ENCODE assay signal across 19 mouse cellular contexts in genomic region chr10:13782774-13783173, GRCm38 (mm10).
DNase-seq lines count a peak whose midpoint lies in the region; ATAC-seq and TF ChIP-seq lines count a peak whose summit lies in the region.
"Had no signal": no experiment of that assay in that cellular context is flagged by ENCODE, and none has a peak within 500 bp of the region (broad histone marks: within the 10 kb centered on the region; RNA-seq: fewer than 3 reads in every experiment).

No protein-coding gene starts in this region.

- no peak overlapping the region for H3K4me3 ChIP-seq in intestine, embryonic 15.5 days (replicated peaks)
- H3K4me3 ChIP-seq in intestine, postnatal 0 days (ENCODE audit: low read depth, low read length) = no peak overlapping the region
- H3K4me3 ChIP-seq in left cerebral cortex, adult 2 months = no peak overlapping the region
- H3K4me3 ChIP-seq: embryonic facial prominence, embryonic 15.5 days; gastrocnemius, adult 2 months; heart, embryonic 12.5 days; layer of hippocampus, adult 2 months; liver, embryonic 13.5 days; lung, embryonic 15.5 days; midbrain, embryonic 13.5 days had no signal

- DNase-seq in right cerebral cortex, adult 18-20 months = peak; percentile 80
- no peak for DNase-seq in right cerebral cortex, postnatal 14 days
- no peak for DNase-seq in left cerebral cortex, adult 2 months (ENCODE audit: extremely low spot score in 1 of 2, low spot score in 2 of 2)
- peak; percentile 85 for DNase-seq in telencephalon, adult 2 months (ENCODE audit: low read depth, low spot score)
- DNase-seq in ovary, postnatal 36 days (ENCODE audit: low spot score) = no peak
- DNase-seq: cerebellum, adult 9-11 months; gastrocnemius, adult 2 months; kidney, adult 2 months; liver, embryonic 13.5 days; thymus, adult 2 months had no signal

- intact Hi-C loops in left cerebral cortex, adult 2 months (cut with DNase I) = loop anchor here (5.0 to 10.0 kb wide), 2 partner anchors 195 to 542 kb away; no protein-coding TSS in a partner anchor

- H3K4me1 ChIP-seq in intestine, embryonic 15.5 days (replicated peaks) = no peaks in the 10 kb centered on the region
- no peaks in the 10 kb centered on the region for H3K4me1 ChIP-seq in intestine, postnatal 0 days (replicated peaks; ENCODE audit: control insufficient read depth, insufficient read depth, low read length)
- H3K4me1 ChIP-seq: embryonic facial prominence, embryonic 15.5 days; heart, embryonic 12.5 days; liver, embryonic 13.5 days; lung, embryonic 15.5 days; midbrain, embryonic 13.5 days had no signal

- no peaks in the 10 kb centered on the region for H3K9me3 ChIP-seq in intestine, embryonic 15.5 days
- no peaks in the 10 kb centered on the region for H3K9me3 ChIP-seq in intestine, postnatal 0 days (ENCODE audit: control insufficient read depth)
- H3K9me3 ChIP-seq: embryonic facial prominence, embryonic 15.5 days; heart, embryonic 12.5 days; liver, embryonic 13.5 days; lung, embryonic 15.5 days; midbrain, embryonic 13.5 days had no signal

- no peaks in the 10 kb centered on the region for H3K27me3 ChIP-seq in intestine, embryonic 15.5 days (replicated peaks)
- no peaks in the 10 kb centered on the region for H3K27me3 ChIP-seq in intestine, postnatal 0 days (replicated peaks; ENCODE audit: control insufficient read depth, insufficient read depth, low read length)
- H3K27me3 ChIP-seq: embryonic facial prominence, embryonic 15.5 days; heart, embryonic 12.5 days; liver, embryonic 13.5 days; lung, embryonic 15.5 days; midbrain, embryonic 13.5 days had no signal

- TF ChIP-seq CTCF in intestine, postnatal 0 days (IDR thresholded peaks at IDR 0.05; ENCODE audit: low read depth) = no peak
- no peak for TF ChIP-seq CTCF in left cerebral cortex, adult 2 months (IDR thresholded peaks at IDR 0.05)

- 56% methylated on average over 5 of the region's 5 CpGs for WGBS in intestine, embryonic 15.5 days
- WGBS in intestine, postnatal 0 days = 72% methylated on average over 5 of the region's 5 CpGs

- no peak overlapping the region for H3K4me2 ChIP-seq in intestine, embryonic 15.5 days (replicated peaks)
- no peak overlapping the region for H3K4me2 ChIP-seq in intestine, postnatal 0 days (replicated peaks; ENCODE audit: low read depth)
- H3K4me2 ChIP-seq: embryonic facial prominence, embryonic 15.5 days; heart, embryonic 12.5 days; hindbrain, embryonic 14.5 days; liver, embryonic 13.5 days; lung, embryonic 15.5 days; midbrain, embryonic 13.5 days had no signal

- peak; percentile 63 for ATAC-seq in intestine, embryonic 15.5 days
- no peak for ATAC-seq in intestine, postnatal 0 days
- ATAC-seq: midbrain, embryonic 13.5 days had no signal

- H3K9ac ChIP-seq in intestine, embryonic 15.5 days = no peak overlapping the region
- no peak overlapping the region for H3K9ac ChIP-seq in intestine, postnatal 0 days (ENCODE audit: low read depth, low read length)
- H3K9ac ChIP-seq: embryonic facial prominence, embryonic 15.5 days; heart, embryonic 12.5 days; hindbrain, embryonic 14.5 days; liver, embryonic 13.5 days; lung, embryonic 15.5 days; midbrain, embryonic 13.5 days had no signal

- no peaks in the 10 kb centered on the region for H3K36me3 ChIP-seq in intestine, embryonic 15.5 days
- H3K36me3 ChIP-seq in intestine, postnatal 0 days (ENCODE audit: control insufficient read depth, insufficient read depth) = no peaks in the 10 kb centered on the region
- H3K36me3 ChIP-seq: embryonic facial prominence, embryonic 15.5 days; liver, embryonic 13.5 days; lung, embryonic 15.5 days had no signal

- H3K27ac ChIP-seq in intestine, embryonic 15.5 days = no peak overlapping the region
- H3K27ac ChIP-seq in intestine, postnatal 0 days (ENCODE audit: low read depth, low read length) = no peak overlapping the region
- H3K27ac ChIP-seq in left cerebral cortex, adult 2 months = peak overlapping the region; percentile 57
- H3K27ac ChIP-seq: embryonic facial prominence, embryonic 15.5 days; gastrocnemius, adult 2 months; hindbrain, embryonic 14.5 days; layer of hippocampus, adult 2 months; liver, embryonic 13.5 days; lung, embryonic 15.5 days; macrophage; midbrain, embryonic 13.5 days had no signal

Comparison
In these comparisons a context has a peak if more than half of its experiments do, and no peak if none do; other contexts are left out.
1. DNase-seq: peak in right cerebral cortex, adult 18-20 months (single experiment) and telencephalon, adult 2 months (single experiment); none in right cerebral cortex, postnatal 14 days (single experiment), left cerebral cortex, adult 2 months (0 of 2) and ovary, postnatal 36 days (single experiment).